Mouse (Mus musculus): ENCODE data around the gene Fgfr2. TPM values are rescaled to one million over a fixed set of nuclear protein-coding genes. Genes with fewer than 3 reads are reported as not detected.
"Not testable (repeated sequence)": the region's sequence is repeated elsewhere in the genome, so short reads cannot be mapped to it uniquely, and the experiment has no call there.

The Fgfr2 gene
- polyA plus RNA-seq, 1 experiment from 2014 or later: 67.0 TPM

- 0 out of 2 replicates have a peak overlapping the region, but pooled peaks have one; percentile 11 for H3K4me2 ChIP-seq (replicated peaks)
- 0 out of 2 replicates have a peak overlapping the region, but pooled peaks have one; percentile 27 for H3K27ac ChIP-seq
- no peaks in the 10 kb centered on the region for H3K9me3 ChIP-seq
- H3K4me1 ChIP-seq (replicated peaks): no peaks in the 10 kb centered on the region; the same call in 1 of the 2 replicates
- 10% methylated on average over 5 of the region's 5 CpGs for WGBS
- H3K4me3 ChIP-seq (replicated peaks): no peak overlapping the region
- no peak for ATAC-seq
- no peaks in the 10 kb centered on the region for H3K27me3 ChIP-seq (replicated peaks)
- no peaks in the 10 kb centered on the region for H3K36me3 ChIP-seq
- H3K9ac ChIP-seq: no peak overlapping the region
Measured at GRCm38 (mm10) chr7:130426586-130426985, 2696.6 kb downstream of the Fgfr2 start.

DNA sequence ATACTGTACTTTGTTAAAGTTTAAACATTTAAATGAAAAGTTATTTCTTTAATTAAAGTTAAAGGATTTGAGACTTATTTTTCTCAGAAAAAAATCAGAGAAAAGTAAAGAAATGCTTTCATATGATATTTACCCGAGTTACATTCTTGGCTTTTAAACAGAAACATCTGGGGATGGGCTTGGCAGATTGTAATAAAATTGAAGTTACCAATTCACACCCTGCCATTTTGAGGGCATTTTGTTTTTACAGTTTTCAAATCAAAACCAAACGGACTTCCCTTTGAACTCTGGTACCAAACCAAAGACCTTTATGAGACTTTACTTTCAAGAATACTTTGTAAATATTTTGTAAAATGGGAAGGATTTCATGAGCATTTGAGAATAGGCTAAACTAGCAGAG lies 2697.2 kb downstream of the Fgfr2 start:
- Histone ChIP-seq H3K4me3 (replicated peaks) (no peak overlapping the region), H3K27ac (no peak overlapping the region), H3K9me3 (no peaks in the 10 kb centered on the region), H3K4me2 (replicated peaks) (no peak overlapping the region), H3K9ac (no peak overlapping the region), H3K4me1 (replicated peaks) (no peaks in the 10 kb centered on the region; the same call in 1 of the 2 replicates), H3K36me3 (no peaks in the 10 kb centered on the region), H3K27me3 (replicated peaks) (no peaks in the 10 kb centered on the region)
- WGBS: 51% methylated on average over 2 of the region's 2 CpGs
- ATAC-seq: no peak

DNA sequence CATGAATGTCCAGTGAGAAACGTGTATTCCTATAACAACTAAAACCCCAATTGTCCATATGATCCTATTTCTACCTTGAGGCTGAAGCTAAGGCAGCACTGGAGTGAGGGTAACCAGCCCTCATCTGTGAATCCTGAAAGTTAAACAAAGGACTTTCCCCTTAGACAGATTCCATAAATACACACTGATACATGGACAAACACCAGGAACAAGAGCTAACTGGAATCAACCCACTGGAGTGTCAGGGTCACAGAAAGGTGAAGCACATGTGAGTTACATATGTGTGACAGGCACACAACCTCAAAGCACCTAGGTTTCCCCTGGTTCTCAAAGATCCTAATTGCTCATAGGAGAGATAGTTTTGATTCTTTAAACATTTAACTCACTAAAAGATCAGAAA lies 2703.2 kb downstream of the Fgfr2 start:
- Histone ChIP-seq H3K9ac (no peak overlapping the region), H3K36me3 (no peaks in the 10 kb centered on the region), H3K27me3 (replicated peaks) (no peaks in the 10 kb centered on the region), H3K4me2 (replicated peaks) (no peak overlapping the region), H3K4me1 (replicated peaks) (no peaks in the 10 kb centered on the region), H3K27ac (no peak overlapping the region), H3K9me3 (no peaks in the 10 kb centered on the region), H3K4me3 (replicated peaks) (no peak overlapping the region)
- no peak for ATAC-seq
- WGBS: 24% methylated on average over 1 of the region's 1 CpGs

GRCm38 (mm10) chr7:130407622-130408021 lies 2715.5 kb downstream of the Fgfr2 start:
- H3K4me3 ChIP-seq (replicated peaks): no peak overlapping the region
- no peaks in the 10 kb centered on the region for H3K27me3 ChIP-seq (replicated peaks)
- H3K4me1 ChIP-seq (replicated peaks): peaks cover 2% of the 10 kb centered on the region; the same call in 1 of the 2 replicates
- no peak overlapping the region for H3K4me2 ChIP-seq (replicated peaks)
- no peak for ATAC-seq
- H3K9ac ChIP-seq: no peak overlapping the region
- H3K27ac ChIP-seq: peak overlapping the region; percentile 27; the same call in 1 of the 2 replicates
- no peaks in the 10 kb centered on the region for H3K9me3 ChIP-seq
- H3K36me3 ChIP-seq: no peaks in the 10 kb centered on the region
- WGBS: 62% methylated on average over 10 of the region's 10 CpGs

- 87% methylated on average over 2 of the region's 2 CpGs for WGBS
- Histone ChIP-seq H3K36me3 (no peaks in the 10 kb centered on the region), H3K27ac (no peak overlapping the region), H3K4me1 (replicated peaks) (no peaks in the 10 kb centered on the region), H3K4me3 (replicated peaks) (no peak overlapping the region), H3K9ac (no peak overlapping the region), H3K27me3 (replicated peaks) (no peaks in the 10 kb centered on the region), H3K9me3 (no peaks in the 10 kb centered on the region), H3K4me2 (replicated peaks) (no peak overlapping the region)
- ATAC-seq: no peak
Measured at GRCm38 (mm10) chr7:130403346-130403745, 2719.8 kb downstream of the Fgfr2 start.

GRCm38 (mm10) chr7:130394697-130395096 lies 2728.5 kb downstream of the Fgfr2 start:
- Histone ChIP-seq H3K36me3 (no peaks in the 10 kb centered on the region), H3K27ac (no peak overlapping the region), H3K4me3 (replicated peaks) (no peak overlapping the region), H3K4me2 (replicated peaks) (no peak overlapping the region), H3K9ac (no peak overlapping the region), H3K4me1 (replicated peaks) (no peaks in the 10 kb centered on the region), H3K27me3 (replicated peaks) (no peaks in the 10 kb centered on the region), H3K9me3 (no peaks in the 10 kb centered on the region)
- ATAC-seq: no peak
- WGBS: 97% methylated on average over 2 of the region's 2 CpGs

- not testable (repeated sequence) for H3K9ac ChIP-seq; H3K27ac ChIP-seq; H3K27me3 ChIP-seq (replicated peaks); H3K4me3 ChIP-seq (replicated peaks); ATAC-seq; H3K4me1 ChIP-seq (replicated peaks); H3K36me3 ChIP-seq; H3K9me3 ChIP-seq; H3K4me2 ChIP-seq (replicated peaks)
- 95% methylated on average over 1 of the region's 1 CpGs for WGBS
Measured at GRCm38 (mm10) chr7:130390060-130390459, 2733.1 kb downstream of the Fgfr2 start.

GRCm38 (mm10) chr7:130386308-130386707 lies 2736.8 kb downstream of the Fgfr2 start:
- no peaks in the 10 kb centered on the region for H3K36me3 ChIP-seq
- H3K4me3 ChIP-seq (replicated peaks): no peak overlapping the region
- no peaks in the 10 kb centered on the region for H3K9me3 ChIP-seq
- no peak for ATAC-seq
- WGBS: 76% methylated on average over 3 of the region's 3 CpGs
- no peaks in the 10 kb centered on the region for H3K4me1 ChIP-seq (replicated peaks)
- no peak overlapping the region for H3K4me2 ChIP-seq (replicated peaks)
- H3K27me3 ChIP-seq (replicated peaks): no peaks in the 10 kb centered on the region
- no peak overlapping the region for H3K9ac ChIP-seq
- H3K27ac ChIP-seq: no peak overlapping the region

DNA sequence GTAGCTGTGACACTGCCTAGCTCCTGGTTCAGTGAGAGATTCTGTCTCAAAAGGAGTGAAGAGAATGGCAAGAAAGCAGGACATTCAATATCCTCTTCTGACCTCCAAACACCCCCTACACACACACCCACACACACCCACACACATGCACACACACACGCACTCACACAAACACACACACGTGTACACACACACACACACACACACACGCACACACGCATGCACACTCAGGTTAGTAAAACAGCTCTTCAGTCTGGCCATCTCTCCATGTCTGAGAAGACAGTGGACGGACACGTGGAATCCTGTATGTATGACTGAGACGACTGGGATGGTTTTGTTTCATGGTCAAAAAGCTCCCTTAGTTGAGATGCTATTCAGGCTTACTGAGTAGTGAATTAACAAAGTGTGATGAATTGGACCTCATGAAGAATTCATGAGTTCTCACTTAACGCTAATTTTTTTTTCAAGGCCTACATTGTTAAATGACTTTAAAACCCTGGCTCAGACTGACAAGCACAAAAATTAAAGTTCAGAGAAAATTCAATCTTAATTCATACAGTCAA lies 2737.3 kb downstream of the Fgfr2 start:
- Histone ChIP-seq H3K4me2 (replicated peaks) (no peak overlapping the region), H3K36me3 (no peaks in the 10 kb centered on the region), H3K27me3 (replicated peaks) (no peaks in the 10 kb centered on the region), H3K4me3 (replicated peaks) (no peak overlapping the region), H3K9me3 (no peaks in the 10 kb centered on the region), H3K9ac (no peak overlapping the region), H3K4me1 (replicated peaks) (no peaks in the 10 kb centered on the region), H3K27ac (no peak overlapping the region)
- WGBS: 93% methylated on average over 8 of the region's 8 CpGs
- no peak for ATAC-seq

GRCm38 (mm10) chr7:130382126-130382525 lies 2741.0 kb downstream of the Fgfr2 start:
- Histone ChIP-seq H3K4me1 (replicated peaks) (no peaks in the 10 kb centered on the region), H3K4me2 (replicated peaks) (no peak overlapping the region), H3K9me3 (no peaks in the 10 kb centered on the region), H3K27me3 (replicated peaks) (no peaks in the 10 kb centered on the region), H3K36me3 (no peaks in the 10 kb centered on the region), H3K27ac (no peak overlapping the region), H3K4me3 (replicated peaks) (no peak overlapping the region), H3K9ac (no peak overlapping the region)
- ATAC-seq: no peak
- WGBS: 94% methylated on average over 13 of the region's 13 CpGs

- no peak overlapping the region for H3K9ac ChIP-seq
- H3K4me1 ChIP-seq (replicated peaks): no peaks in the 10 kb centered on the region
- H3K27ac ChIP-seq: no peak overlapping the region
- H3K9me3 ChIP-seq: no peaks in the 10 kb centered on the region
- no peaks in the 10 kb centered on the region for H3K36me3 ChIP-seq
- H3K4me2 ChIP-seq (replicated peaks): no peak overlapping the region
- no peak overlapping the region for H3K4me3 ChIP-seq (replicated peaks)
- WGBS: 83% methylated on average over 8 of the region's 8 CpGs
- ATAC-seq: no peak
- H3K27me3 ChIP-seq (replicated peaks): no peaks in the 10 kb centered on the region
Measured at GRCm38 (mm10) chr7:130381387-130381951, 2741.7 kb downstream of the Fgfr2 start.

- Histone ChIP-seq H3K9me3 (no peaks in the 10 kb centered on the region), H3K27me3 (replicated peaks) (no peaks in the 10 kb centered on the region), H3K4me2 (replicated peaks) (no peak overlapping the region), H3K27ac (no peak overlapping the region), H3K36me3 (no peaks in the 10 kb centered on the region), H3K4me3 (replicated peaks) (no peak overlapping the region), H3K9ac (no peak overlapping the region), H3K4me1 (replicated peaks) (no peaks in the 10 kb centered on the region)
- 85% methylated on average over 8 of the region's 8 CpGs for WGBS
- ATAC-seq: no peak
Measured at GRCm38 (mm10) chr7:130380769-130381355, 2742.3 kb downstream of the Fgfr2 start.

- 93% methylated on average over 7 of the region's 7 CpGs for WGBS
- Histone ChIP-seq H3K9ac (no peak overlapping the region), H3K36me3 (no peaks in the 10 kb centered on the region), H3K4me2 (replicated peaks) (no peak overlapping the region), H3K4me3 (replicated peaks) (no peak overlapping the region), H3K9me3 (no peaks in the 10 kb centered on the region), H3K4me1 (replicated peaks) (no peaks in the 10 kb centered on the region), H3K27ac (no peak overlapping the region), H3K27me3 (replicated peaks) (no peaks in the 10 kb centered on the region)
- no peak for ATAC-seq
Measured at GRCm38 (mm10) chr7:130380367-130380766, 2742.8 kb downstream of the Fgfr2 start.
